Mouse (Mus musculus) kidney, adult 9 months (tissue): ENCODE data around the gene Lsr.

Source experiments
- DNase-seq: peaks from one replicate; pipeline ENCODE4 v3.0.0; 2022

Gene Lsr

DNA sequence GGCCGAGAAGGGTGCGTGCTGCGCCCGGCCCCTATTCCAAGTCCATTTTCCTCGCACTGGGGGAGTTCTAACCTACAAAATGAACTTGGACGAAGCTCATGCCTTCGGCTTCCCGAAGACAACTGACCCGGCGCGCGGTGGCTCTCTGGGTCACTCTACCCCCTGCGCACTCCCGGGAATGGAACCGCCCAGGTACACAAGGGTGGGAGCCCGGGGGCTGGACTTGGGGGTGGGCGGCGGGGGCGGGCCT lies at the start of gene Lsr:
TSS of gene Lsr (minus strand) at position 214 of the 250 bp plus-strand sequence.
- DNase-seq: no peak

DNA sequence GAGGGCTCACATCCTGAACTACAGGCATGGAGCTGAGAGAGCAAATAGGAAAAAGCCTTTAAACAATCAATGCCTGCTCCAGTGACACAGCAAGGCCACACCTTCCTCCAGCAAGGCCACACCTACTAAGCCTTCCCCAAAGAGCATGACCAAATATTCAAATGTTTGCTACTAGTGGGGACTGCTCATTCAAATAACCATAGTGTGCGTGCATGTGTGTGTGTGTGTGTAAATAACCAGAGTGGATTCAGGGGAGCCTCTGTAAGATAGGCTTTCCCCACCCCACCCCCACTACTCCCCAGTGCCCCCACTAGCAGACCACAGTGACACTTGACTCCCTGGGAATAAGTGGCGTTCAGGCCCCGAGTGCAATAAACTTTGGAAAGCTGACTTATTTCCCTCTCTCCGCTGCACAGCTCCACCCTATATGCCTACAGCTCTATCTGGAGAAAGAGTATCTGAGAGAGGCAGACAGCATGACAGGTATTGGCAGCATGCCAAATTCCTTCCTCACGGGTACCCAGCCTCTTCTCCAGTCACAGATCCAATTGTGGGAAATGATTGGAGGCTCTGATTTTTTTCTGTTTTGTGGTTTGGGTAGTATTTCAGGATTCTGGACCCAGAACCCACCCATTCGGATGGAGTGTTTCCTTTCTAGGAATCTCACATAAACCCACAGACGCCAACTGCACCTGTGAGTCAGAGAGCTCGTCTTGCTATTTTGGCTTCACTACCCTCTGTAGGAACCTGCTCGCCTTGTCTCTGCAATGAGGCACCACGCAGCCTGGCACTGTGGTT lies 44.0 kb upstream of the Lsr start:
- peak; percentile 25 for DNase-seq

DNA sequence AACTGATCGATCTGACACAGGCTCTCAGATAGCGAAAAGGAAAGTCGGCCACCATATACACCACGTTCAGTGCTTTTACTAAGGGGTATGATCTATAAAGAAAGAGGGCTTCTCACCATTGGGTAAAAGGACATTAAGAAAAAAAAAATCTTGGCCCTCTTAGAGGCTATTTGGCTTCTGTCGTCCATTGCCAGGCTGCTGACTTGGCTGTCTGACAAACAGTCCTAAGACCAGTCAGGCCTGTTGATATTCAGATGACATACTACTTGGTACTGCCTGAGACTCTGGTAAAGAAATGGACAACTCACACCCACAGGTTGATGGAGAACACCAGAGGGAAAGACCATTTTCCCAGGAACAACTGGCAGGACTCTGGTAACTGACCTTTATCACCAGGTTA lies 39.7 kb upstream of the Lsr start:
- no peak for DNase-seq

DNA sequence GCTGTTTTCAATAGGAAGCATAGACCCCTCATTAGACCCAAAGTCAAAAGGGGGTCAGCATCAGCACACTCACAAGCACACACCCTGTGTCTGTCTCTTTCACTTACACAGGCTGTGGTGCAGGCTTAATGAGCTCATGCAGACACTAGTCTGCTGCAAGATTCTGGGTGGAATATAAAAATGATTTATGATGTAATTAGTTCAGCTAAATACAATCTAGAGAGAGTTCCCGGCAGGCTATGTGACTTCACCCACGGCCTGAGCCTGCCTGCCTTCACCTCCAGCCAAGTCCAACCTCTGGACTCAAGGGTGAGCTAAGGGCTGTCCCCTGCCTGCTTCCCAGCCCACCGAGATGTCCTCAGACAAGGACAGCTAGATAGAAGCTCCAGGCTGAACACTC lies 35.6 kb upstream of the Lsr start:
- DNase-seq: peak; percentile 17

DNA sequence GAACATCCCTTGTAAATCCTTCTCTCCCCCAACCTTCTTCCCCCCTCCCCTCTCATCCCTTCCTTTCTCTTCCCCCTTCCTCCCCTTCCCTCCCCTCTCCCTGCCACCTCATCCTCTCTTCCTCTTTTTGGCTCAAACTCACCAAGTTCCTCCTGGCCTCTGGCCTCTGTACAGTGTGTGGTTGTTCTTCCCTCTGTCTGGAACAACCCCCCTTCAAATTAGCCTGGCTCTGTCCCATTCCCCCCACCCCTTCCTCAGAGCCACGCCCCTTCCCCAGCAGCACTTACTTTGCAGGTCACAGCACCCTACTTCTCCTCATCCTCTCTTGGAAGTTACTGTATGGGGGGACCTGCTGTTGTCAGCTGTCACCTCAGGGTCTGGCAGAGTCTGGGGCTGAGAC lies 34.9 kb upstream of the Lsr start:
- no peak for DNase-seq

DNA sequence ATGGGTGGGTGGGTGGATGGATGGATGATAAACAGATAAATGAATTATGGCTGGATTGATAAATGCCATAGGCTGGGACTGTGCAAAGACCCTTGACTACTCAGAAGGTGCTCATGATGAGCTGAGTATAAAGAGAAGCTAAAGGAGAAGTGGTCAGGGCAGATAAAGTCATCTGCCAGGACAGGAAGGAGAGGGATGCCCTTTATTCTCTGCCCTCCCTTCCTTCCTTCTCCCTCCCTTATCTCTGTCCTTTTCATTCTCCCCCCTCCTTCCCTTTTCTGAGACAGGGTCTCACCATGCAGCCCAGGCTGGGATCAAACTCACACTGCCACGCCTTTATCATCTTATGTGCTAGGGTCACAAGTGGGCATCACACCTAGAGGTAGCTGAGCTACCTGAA lies 34.5 kb upstream of the Lsr start:
- no peak for DNase-seq

DNA sequence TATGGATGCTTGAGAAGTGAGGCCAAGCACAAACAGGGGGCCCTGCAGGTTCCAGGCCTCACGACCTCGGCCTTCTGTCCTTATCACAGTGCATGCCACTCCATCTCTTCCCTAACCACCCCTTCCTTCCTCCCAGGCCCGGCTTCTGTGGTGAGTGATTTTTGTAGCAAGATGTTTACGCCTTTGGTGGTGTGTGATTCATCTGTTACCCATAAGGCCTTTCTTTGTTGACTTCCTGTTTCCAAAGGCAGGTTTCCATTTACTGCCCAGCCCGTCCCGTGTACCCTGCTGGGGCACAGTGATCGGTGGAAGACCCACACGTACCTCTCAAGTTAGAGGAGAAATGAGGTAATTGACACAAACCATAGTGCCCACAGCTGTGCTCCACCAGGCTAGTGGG lies 29.4 kb upstream of the Lsr start:
- peak; percentile 49 for DNase-seq

DNA sequence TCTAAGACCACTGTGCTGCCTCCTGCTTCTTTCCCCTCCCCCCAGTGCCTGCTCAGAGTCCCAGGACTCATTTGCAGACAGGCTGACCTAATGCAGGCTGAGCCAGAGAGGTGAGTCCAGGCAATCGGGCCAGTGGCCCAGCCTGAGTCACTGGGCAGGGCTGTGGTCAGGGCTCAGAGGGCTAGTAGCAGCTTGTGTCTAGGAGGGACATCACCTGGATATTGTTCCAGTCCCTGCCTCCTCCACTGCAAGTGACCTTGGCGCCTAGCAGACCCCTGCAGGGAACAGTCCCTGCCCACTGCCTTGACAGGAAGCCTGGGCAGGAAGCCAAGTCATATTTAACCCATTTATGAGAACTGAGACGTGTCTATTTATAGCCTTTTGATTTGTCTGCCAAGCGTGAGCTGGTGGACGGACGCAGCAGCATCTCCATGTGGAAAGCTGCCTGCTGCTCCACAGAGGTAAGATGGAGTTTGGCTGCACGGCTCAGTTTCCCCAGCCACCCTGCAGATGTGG lies 27.3 kb upstream of the Lsr start:
- peak; percentile 78 for DNase-seq

DNA sequence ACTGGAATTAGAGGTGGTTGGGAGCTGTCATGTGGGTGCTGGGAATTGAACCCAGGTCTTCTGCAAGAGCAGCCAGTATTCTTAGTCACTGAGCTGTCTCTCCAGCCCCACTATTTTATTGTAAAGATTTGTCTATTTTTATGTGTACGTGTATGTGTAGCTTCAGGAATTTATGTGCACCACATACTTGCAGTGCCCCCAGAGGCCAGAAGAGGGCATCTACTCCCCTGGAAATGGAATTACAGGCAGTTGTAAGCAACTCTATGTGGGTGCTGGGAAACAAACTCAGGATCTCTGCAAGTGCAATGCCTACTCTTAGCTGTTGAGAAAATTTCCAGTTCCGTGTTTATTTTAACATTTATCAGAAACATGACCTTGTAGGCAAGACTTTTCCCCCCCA lies 23.2 kb upstream of the Lsr start:
- no peak for DNase-seq

DNA sequence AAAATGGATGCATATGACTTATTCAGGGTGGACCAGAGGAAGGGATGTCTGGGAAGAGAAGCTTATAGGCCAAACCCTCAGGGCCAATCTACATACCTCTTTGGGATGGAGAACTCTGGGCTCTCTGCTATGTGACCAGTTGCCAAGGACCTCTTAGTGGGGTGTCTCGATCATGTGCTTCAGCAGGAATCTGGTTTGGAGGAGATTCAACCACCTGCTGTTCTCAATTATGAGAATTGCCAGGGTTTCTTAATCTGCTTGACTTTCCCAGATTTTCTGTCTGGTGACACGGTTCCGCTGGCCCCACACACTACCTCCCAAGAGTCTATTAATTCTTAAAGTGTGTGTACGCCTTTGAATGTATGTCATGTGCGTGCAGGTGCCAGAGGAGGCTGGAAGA lies 20.7 kb upstream of the Lsr start:
- no peak for DNase-seq

DNA sequence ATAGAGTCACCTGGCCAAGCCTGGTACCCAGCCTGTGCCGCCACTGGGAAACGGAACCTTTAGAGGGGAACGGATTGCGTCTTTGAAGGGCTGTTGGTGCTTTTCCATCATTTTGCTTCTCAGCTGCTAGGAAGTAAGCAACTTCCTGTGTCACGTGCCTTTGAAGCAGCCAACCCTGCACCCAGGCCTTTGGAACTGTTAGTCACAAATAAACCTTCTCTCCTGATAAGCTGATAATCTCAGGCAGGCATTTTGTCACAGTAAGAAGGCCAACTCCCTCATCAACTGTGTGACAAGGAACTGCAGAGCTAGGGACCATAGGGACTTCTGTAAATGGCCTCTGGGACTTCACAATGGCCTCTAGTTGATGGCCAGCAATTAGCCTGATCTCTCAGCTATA lies 18.9 kb upstream of the Lsr start:
- DNase-seq: no peak

DNA sequence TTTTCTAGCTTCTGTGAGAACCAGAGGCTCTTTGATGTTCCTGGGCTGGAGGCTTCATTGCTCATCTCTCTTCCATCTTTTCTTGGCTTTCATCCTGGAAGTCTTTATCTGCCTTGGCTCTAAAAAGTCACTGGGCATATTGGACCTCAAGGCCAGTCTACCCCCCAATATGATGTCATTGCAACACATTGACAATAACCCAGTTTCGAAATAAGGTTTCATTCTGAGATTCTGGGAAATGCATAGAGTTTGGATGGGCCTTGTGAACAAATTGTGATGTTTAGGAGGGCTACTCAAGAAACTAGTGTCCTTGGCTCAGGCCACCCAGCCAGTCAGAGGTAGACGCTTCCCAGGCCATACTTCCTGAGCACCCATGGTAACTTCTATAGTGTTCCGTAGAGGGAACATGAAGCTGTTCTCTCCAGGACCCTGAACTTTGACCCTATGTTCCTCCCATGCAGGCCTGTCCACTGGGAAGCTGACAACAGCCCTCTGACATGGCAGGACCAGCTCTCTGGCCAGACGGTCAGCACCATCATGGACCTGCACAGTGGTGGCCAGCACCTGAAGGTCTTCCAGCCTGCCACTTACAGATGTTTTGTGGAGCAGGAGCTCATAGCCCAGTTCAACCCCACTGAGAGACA lies 15.4 kb upstream of the Lsr start:
- DNase-seq: no peak

DNA sequence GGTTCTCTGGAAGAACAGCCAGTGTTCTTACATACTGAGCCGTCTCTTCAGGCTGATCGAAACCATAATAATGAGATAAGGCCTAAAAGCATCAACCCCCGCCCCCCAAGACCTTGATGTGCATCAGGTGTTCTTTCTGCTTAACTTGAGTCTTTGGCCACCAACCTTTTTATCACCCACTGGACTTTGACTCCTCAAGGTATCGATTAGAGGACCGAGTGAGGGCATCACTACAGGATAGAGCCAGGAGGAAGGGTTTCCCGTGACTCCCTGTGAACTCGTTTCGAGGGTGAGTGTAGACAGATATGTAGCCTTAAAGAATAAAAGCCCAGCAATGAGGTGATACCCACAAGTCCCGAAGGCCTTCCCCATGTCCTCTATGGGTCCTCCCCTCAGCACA lies 12.1 kb upstream of the Lsr start:
- no peak for DNase-seq

DNA sequence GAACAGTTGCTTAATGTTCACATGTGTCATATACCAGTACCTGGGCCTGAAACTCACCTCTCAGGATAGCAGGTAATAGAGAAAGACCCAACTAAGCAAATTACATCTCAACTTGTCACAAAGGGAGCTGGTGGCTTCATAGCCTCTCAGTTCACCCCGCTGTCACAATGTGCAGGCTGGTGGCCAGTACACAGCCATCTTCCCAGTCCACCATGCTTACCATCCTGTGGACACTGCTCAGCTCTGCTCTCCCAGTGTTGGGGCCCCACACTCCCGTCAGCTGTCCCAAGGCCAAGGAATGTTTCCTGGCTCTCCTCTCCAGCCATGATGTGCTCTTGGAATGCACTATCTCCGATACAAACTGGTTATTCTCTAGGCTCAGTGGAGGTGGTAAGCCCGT lies 8.4 kb upstream of the Lsr start:
- DNase-seq: no peak

DNA sequence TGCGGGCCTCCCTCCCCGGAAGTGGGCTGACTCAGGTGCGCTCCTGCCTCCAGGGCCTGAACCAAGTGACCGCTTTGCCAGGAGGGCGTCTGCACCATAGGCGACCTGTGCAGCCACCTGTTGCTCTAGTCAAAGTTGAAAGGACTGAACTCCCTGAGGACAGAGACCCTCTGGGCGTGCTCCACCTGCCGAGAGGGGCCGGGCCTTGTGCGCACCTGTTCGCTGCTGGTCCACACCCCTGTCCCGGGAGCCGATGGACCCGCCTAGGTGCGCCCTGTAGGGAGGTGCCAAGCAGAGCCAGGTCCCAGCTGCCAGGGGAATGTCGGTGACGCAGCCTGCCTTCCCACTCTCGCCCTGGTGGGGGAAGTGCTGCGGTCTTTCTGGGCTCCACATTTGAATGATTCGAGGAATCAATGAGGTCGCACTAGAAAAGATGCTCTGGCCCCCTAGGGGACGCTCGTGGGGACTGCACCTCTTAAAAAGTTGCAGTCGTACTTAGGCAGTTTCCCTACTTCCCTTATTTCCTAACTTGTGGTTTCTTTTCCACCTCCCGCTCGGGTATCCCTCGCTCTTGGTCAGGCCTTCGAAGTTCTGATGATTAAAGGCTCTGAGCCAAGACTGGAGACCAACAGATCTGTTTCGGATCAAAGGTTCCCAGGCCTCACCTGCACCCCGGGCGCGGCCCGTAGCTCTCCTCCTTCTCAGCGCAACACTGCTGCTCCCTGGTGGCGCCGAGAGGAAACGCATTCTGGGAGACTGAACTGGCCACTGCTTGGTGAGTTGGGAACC lies 431 bp upstream of the Lsr start, which contains the start of gene Fam187b:
TSS of gene Fam187b (plus strand) at position 290 of the 789 bp plus-strand sequence.
- DNase-seq: peak; percentile 95

DNA sequence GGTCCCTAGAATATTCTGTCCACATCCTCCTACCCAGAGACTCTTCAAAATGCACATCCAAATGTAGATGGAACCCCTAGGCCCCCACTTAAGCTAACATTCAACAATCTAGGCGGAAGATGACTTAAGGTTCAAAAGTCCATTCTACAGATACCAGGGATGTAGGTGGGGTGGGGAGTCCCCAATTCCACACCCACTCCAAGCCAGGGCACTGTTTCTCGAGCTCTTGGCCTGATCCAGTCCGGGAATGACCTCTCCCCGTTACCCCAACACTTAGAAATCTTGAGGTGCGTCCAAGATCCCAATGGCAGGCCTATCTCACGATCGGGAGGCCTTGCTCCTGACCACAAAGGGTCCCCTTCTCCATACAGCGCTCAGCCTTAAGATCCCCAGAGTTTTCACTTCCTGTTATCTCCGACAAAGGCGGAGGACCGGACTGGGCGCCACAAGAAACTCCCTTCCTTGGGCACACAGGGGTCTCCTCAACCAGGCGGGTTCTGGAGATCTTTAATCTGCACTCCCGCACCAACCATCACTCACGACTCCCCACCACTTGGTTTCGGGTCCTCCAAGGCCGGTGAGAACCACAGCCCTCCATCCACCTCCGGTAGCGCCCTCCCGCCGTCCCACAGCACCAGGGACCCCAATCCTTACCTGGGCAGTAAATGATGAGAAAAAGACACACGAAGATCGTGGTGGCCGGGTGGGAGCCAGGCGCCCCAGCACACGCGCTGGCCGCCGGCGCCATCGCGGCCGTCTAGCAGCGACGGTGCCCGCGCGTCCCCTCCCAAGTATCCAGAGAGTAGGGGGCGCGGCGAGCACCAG lies 626 bp downstream of the Lsr start:
- DNase-seq: no peak

DNA sequence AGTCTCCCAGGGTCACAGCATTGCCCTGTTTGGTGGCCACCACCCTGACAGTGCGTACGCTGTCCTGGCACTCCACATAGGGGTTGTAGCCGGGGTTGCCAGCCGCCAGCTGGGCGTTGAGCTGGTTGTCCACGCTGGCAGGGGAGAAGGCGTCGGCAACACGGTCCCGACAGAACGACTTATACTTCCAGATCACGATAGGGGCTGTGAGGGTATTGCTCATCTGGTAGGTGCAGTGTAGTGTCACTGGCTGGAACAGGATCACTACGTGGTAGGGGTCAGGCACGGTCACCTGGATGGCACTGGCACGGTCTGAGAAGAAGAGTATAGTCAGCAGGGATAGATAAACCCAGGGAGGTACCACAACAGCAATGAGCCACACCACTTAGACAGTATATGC lies 1.4 kb downstream of the Lsr start:
- no peak for DNase-seq

DNA sequence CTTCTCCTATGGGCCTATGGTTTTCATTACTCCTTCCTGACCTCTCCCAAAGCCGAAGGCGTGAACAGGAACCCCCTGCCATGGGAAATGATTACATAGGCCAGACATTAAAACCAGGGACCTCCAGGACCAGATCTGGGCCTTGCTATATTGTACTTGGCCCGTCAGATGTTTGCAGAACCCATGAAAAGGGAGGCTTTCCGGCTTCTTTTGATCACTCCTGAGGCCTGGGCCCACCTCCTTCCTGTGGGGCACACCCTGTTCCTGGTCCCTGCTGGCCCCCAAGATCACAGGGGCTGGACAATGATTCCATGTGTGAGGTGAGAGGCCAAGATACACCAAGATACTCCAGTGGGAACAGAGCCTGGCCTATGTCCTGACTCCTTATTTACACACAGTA lies 4.1 kb downstream of the Lsr start:
- no peak for DNase-seq

DNA sequence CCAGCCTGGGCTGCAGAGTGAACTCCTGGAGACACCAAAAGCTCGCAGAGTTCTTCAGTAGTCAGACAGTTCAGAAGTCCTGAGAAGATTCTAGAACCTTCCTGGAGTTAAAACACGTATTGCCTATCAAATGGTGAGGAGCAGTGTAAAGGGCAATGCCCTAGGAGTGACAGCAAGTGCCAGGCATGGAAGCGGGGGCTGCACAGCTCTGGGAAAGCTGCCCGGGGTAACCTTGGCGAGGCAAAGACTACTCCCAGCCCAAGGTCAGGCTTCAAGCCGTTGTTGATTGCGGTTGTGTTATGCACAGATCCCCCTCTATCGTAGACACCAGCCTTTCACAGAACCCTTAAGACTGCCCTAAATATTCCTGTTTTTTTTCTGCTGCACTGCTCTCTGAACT lies 4.7 kb downstream of the Lsr start:
- no peak for DNase-seq

DNA sequence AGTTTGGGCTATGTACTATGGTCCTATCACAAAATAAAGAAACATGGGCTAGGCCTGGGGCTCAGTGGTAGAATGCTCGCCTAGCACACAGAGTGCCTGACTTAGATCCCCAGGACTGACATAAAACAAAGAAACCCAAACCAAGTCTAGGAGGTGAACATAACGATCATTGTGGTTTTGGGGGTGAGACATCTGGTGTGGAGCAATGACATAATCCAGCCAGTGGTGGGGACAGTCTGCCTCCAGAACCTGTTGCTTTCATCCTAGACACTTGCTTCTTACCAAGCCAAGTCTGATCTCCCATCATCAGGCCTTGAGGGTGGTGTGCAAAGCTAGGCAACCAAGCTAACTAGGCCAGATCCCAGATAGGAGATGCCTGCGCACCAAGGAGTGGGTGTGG lies 6.6 kb downstream of the Lsr start:
- DNase-seq: no peak

DNA sequence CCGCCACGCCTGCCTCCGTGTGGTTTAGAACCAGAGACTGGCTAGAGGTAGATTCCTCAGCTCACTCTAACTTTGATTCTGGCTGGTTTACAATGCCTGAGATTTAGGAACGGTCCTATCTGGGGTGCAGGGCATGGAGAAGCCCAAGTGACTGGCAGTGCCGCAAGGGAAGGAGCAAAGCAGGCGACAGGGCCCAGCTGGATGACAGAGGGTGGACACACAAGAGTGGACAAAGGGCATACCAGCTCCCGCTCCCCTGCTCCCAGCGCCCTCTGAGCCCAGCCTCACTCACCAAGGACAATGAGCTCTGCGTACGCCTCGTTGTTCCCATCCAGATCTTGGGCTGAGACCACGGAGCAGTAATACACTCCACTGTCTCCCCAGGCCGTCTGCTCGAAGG lies 7.6 kb downstream of the Lsr start:
- no peak for DNase-seq

DNA sequence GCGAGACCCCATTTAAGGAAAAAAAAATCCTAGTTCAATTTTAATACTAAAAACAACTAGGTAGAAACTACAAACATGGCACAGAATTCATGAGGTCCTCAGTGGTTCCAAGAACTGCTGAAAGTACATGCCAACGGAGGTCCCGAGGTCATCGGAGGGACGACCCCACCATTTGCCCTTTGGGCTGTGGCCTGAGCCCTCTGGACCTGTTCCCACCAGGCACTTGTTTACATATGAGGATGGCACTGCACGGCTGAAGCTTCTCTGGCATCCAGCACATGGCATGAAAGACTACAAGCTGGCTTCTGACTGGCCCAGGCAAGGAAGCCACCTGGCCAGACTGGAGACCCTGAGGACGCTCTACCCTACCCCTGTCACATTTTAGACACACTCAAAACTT lies 8.9 kb downstream of the Lsr start:
- DNase-seq: peak; percentile 31

DNA sequence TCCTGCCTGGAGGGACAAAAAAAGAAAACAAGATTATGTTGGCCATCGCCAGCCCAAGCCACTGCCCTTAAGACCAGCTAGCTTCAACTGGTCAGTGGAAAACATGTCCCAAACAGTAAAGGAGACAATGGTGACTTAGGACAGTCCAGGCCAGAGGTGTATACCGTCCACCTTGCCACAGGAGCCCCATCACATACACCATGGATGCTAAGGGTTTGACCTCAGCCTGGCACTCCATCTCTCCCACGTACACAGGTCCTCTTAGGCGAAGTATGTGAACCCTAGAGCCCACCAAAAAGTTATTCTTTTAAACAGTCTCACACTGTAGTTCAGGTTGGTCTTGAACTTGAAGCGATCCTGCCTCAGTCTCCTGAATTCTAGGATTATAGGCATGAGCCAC lies 10.4 kb downstream of the Lsr start:
- no peak for DNase-seq
